Mouse (Mus musculus) hematopoietic stem cell, adult 5-6 weeks (primary cell): ENCODE measurements at regions not wholly inside any gene's neighbourhood (a gene's known extent, or its start where the extent isn't known, plus 50 kb on each side); places are given as distances from the start of the nearest gene placed in this dataset.
"Not testable (repeated sequence)": the region's sequence is repeated elsewhere in the genome, so short reads cannot be mapped to it uniquely, and the experiment has no call there.

ENCODE experiments used
- ATAC-seq, 2 experiments: fragments of 125-278 bp in 1 of 2; replicated peaks in 1 of 2; 2 replicates each; pipeline ENCODE4 v1.8.0; 2016 to 2017; ENCODE audit warnings: inconsistent platforms in 2 of 2, mild to moderate bottlenecking in 2 of 2, moderate number of reproducible peaks in 2 of 2, low read depth in 1 of 2, moderate TSS enrichment in 1 of 2; ENCODE audit not compliant: low FRiP score in 2 of 2, poor library complexity in 2 of 2, severe bottlenecking in 2 of 2, insufficient read depth in 1 of 2, low TSS enrichment in 1 of 2

GRCm38 (mm10) chr9:14028056-14028455, 200.5 kb downstream of the Fam76b start:
- ATAC-seq, result no peak

GRCm38 (mm10) chr9:14031358-14032047, 204.0 kb downstream of the Fam76b start:
- ATAC-seq, result no peak

- no peak for ATAC-seq
Observed at GRCm38 (mm10) chr9:14032048-14032362, 204.5 kb downstream of the Fam76b start.

GRCm38 (mm10) chr9:14035526-14035925, 208.0 kb downstream of the Fam76b start:
- no peak for ATAC-seq

GRCm38 (mm10) chr9:14041900-14042435, 214.5 kb downstream of the Fam76b start:
- ATAC-seq, result no peak

- no peak for ATAC-seq
Observed at GRCm38 (mm10) chr9:14048224-14048623, 220.7 kb downstream of the Fam76b start.

- ATAC-seq, result no peak
Observed at GRCm38 (mm10) chr9:14053704-14054103, 221.2 kb upstream of the Sesn3 start.

GRCm38 (mm10) chr9:14056410-14057172, 218.3 kb upstream of the Sesn3 start:
- ATAC-seq, result no peak

GRCm38 (mm10) chr9:14058592-14059227, 216.2 kb upstream of the Sesn3 start:
- ATAC-seq, result peak; percentile 9 to 32; a peak in 3 of 4 replicates

- ATAC-seq, result no peak
Observed at GRCm38 (mm10) chr9:14059228-14059779, 215.6 kb upstream of the Sesn3 start.

- ATAC-seq, result no peak
Observed at GRCm38 (mm10) chr9:14060257-14060656, 214.6 kb upstream of the Sesn3 start.

- ATAC-seq, result no peak
Observed at GRCm38 (mm10) chr9:14061389-14061788, 213.5 kb upstream of the Sesn3 start.

- ATAC-seq, result no peak
Observed at GRCm38 (mm10) chr9:14061840-14062239, 213.0 kb upstream of the Sesn3 start.

GRCm38 (mm10) chr9:14062706-14063105, 212.2 kb upstream of the Sesn3 start:
- ATAC-seq, result no peak

- not testable (repeated sequence) for ATAC-seq
Observed at GRCm38 (mm10) chr9:14066741-14067140, 208.1 kb upstream of the Sesn3 start.

GRCm38 (mm10) chr9:14069076-14069475, 205.8 kb upstream of the Sesn3 start:
- ATAC-seq, result no peak

GRCm38 (mm10) chr9:14069770-14070169, 205.1 kb upstream of the Sesn3 start:
- ATAC-seq, result no peak

GRCm38 (mm10) chr9:14071728-14072127, 203.1 kb upstream of the Sesn3 start:
- ATAC-seq, result no peak
